Comparison of ENCODE assay signal across 28 mouse cellular contexts in the genomic region with DNA sequence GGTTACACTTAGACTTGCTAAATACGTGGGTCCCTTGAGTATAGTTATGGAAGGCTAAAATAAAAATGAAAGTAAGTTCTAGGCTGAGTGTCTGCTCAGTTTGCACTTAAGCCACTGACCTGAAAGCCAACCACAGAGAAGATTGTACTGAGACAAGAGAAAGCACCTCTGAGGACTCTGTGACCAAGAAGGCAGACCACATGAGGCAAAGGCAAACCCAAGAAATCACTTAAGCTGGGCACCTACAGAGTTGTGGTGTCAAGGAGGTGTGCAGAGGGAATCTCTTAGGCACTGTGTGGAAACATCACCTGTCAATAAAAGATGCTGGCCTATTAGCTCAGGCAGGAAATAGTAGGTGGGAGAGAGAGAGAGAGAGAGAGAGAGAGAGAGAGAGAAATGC.
A peak's percentile ranks its signal among the peaks of the same experiment; 100 is the strongest.
DNase-seq lines count a peak whose midpoint lies in the region; ATAC-seq and TF ChIP-seq lines count a peak whose summit lies in the region.
"Had no signal": no experiment of that assay in that cellular context is flagged by ENCODE, and none has a peak within 500 bp of the region (broad histone marks: within the 10 kb centered on the region; RNA-seq: fewer than 3 reads in every experiment).

No protein-coding gene starts in this region.

- H3K27me3 ChIP-seq in splenic B cell, adult 2 months (ENCODE audit: control insufficient read depth, insufficient read depth, low read length, poor library complexity, severe bottlenecking), result no peaks in the 10 kb centered on the region
- H3K27me3 ChIP-seq: heart, embryonic 13.5 days; Patski had no signal

- H3K4me3 ChIP-seq in left cerebral cortex, adult 2 months, result no peak overlapping the region
- H3K4me3 ChIP-seq: forebrain, embryonic 10.5 days; forebrain, embryonic 13.5 days; heart, adult 2 months; heart, embryonic 10.5 days; heart, embryonic 13.5 days had no signal

- no peaks in the 10 kb centered on the region for H3K36me3 ChIP-seq in splenic B cell, adult 2 months (ENCODE audit: control insufficient read depth, insufficient read depth, low read length, poor library complexity, severe bottlenecking)
- H3K36me3 ChIP-seq: forebrain, embryonic 10.5 days; G1E; heart, embryonic 10.5 days; heart, embryonic 13.5 days had no signal

- intact Hi-C loops in left cerebral cortex, adult 2 months (cut with DNase I), result no loop called here

- peak; percentile 21 for DNase-seq in CD4-positive, CD25-positive, alpha-beta regulatory T cell, adult 2 months (ENCODE audit: low read depth, low spot score)
- peak; percentile 27 for DNase-seq in splenic B cell, adult 2 months (ENCODE audit: low read depth, low spot score)
- no peak for DNase-seq in left cerebral cortex, adult 2 months (ENCODE audit: extremely low spot score in 1 of 2, low spot score in 2 of 2)
- no peak for DNase-seq in kidney, adult 8-10 months
- DNase-seq in urinary bladder, postnatal 10 days (ENCODE audit: low spot score), result no peak
- no peak for DNase-seq in adrenal gland, postnatal 10 days
- DNase-seq: adrenal gland, adult 8-10 months; adrenal gland, postnatal 36 days; cerebellum, adult 18-20 months; cerebellum, postnatal 10 days; cerebellum, postnatal 36 days; gastrocnemius, postnatal 10 days; gastrocnemius, postnatal 36 days; heart, adult 2 months; heart, postnatal 14 days; heart, postnatal 4 days had no signal

- peak; percentile 52 for ATAC-seq in activated CD4-positive, CD25-positive, alpha-beta regulatory T cell, adult 4 months
- peak; percentile 70 for ATAC-seq in megakaryocyte, adult 5-6 weeks (ENCODE audit: poor library complexity, severe bottlenecking)
- ATAC-seq: forebrain, embryonic 13.5 days; forebrain, embryonic 16.5 days; hindbrain, postnatal 0 days; intestine, embryonic 16.5 days; Patski had no signal

- TF ChIP-seq CTCF in left cerebral cortex, adult 2 months (IDR thresholded peaks at IDR 0.05), result no peak

- H3K27ac ChIP-seq in left cerebral cortex, adult 2 months, result no peak overlapping the region
- H3K27ac ChIP-seq: forebrain, embryonic 10.5 days; forebrain, embryonic 13.5 days; heart, adult 2 months; heart, embryonic 10.5 days; heart, embryonic 13.5 days; hindbrain, embryonic 14.5 days; hindbrain, postnatal 0 days had no signal

Comparison
In these comparisons a context has a peak if more than half of its experiments do, and no peak if none do; other contexts are left out.
1. DNase-seq: peak in CD4-positive, CD25-positive, alpha-beta regulatory T cell, adult 2 months (single experiment) and splenic B cell, adult 2 months (single experiment); none in left cerebral cortex, adult 2 months (0 of 2), kidney, adult 8-10 months (0 of 2), urinary bladder, postnatal 10 days (single experiment) and adrenal gland, postnatal 10 days (single experiment).